Mouse (Mus musculus) lung, embryonic 15.5 days (tissue): Measurements from ENCODE around the gene Yes1. TPM values are rescaled to one million over a fixed set of nuclear protein-coding genes. Genes with fewer than 3 reads are reported as not detected.
A peak's percentile ranks its signal among the peaks of the same experiment; 100 is the strongest.

Experiments
- ATAC-seq: fragments of 200-750 bp; cut with Nextera tagmentation; 2 replicates; pipeline ENCODE4 v1.8.0; 2017; ENCODE audit warnings: moderate number of reproducible peaks, borderline replicate concordance; ENCODE audit not compliant: low FRiP score, low TSS enrichment; ENCODE audit errors: extremely low read depth
- H3K27ac ChIP-seq: fragments of 300-500 bp; sonication (generic); 2 replicates; pipeline ENCODE4 v1.5.1; 2015; ENCODE audit warnings: moderate library complexity, mild to moderate bottlenecking, inconsistent platforms
- H3K27me3 ChIP-seq: fragments of 300-500 bp; sonication (generic); 2 replicates; pipeline ENCODE4 v1.6.1; 2015; ENCODE audit warnings: inconsistent platforms
- H3K36me3 ChIP-seq: fragments of 300-500 bp; sonication (generic); 2 replicates; pipeline ENCODE4 v1.6.1; 2015; ENCODE audit warnings: inconsistent platforms
- H3K4me1 ChIP-seq: fragments of 300-500 bp; sonication (generic); 2 replicates; pipeline ENCODE4 v1.6.1; 2015; ENCODE audit warnings: inconsistent platforms
- H3K4me2 ChIP-seq: fragments of 300-500 bp; sonication (generic); 2 replicates; pipeline ENCODE4 v1.6.1; 2015; ENCODE audit warnings: inconsistent platforms, mild to moderate bottlenecking, moderate library complexity
- H3K4me3 ChIP-seq: fragments of 300-500 bp; sonication (generic); 2 replicates; pipeline ENCODE4 v1.5.1; 2015; ENCODE audit warnings: mild to moderate bottlenecking, inconsistent platforms
- H3K9ac ChIP-seq: fragments of 300-500 bp; sonication (generic); 2 replicates; pipeline ENCODE4 v1.6.1; 2015; ENCODE audit warnings: inconsistent platforms
- H3K9me3 ChIP-seq: fragments of 300-500 bp; sonication (generic); 2 replicates; pipeline ENCODE4 v1.6.1; 2016; ENCODE audit warnings: inconsistent platforms
- WGBS: fragments of 180-500 bp; shearing (Covaris S2); methylation state at CpG from one replicate; pipeline ENCODE4 v1.1.7; 2015; 5-methylcytosine and 5-hydroxymethylcytosine counted together
- polyA plus RNA-seq: library from polyadenylated mRNA; unstranded; fragments of >200 nt; fragmentation: Nextera tagmentation; extraction: Ambion mirVana; gene quantifications from 2 replicates; pipeline ENCODE4 v1.2.1, GENCODE M21; 2015

The Yes1 gene
- polyA plus RNA-seq = 38.5 and 38.7 TPM in 2 replicates

DNA sequence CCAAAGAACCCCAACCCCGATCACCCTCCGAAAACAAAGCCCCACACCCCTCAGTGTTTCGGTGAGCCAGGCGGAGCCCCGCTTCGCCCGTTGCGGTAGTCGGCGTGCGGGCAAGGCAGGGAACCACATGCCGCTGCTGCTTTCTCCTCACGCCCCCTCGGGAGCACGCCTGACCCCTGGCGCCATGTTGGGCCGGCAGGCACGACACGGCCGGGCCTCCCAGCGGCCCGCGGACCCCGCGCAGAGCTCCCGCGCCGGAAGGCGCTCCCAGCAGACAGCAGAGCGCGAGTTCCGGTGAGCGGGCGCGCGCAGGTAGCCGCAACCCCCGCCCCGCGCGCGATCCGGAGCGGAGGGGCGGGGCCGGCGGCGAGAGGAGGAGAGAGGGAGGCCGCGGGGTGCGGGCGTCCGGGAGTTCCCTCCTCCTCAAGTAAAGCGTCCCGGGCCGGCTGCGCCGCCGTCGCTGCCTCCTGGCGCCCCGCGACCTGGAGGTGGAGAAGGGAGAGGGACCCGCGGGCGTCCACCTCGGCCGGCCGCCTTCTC lies at the start of gene Yes1:
Gene Yes1, plus strand, starts transcription at position 371 of the 540 bp plus-strand sequence.
- peak within 1 kb of the TSS; percentile 86 for H3K4me3 ChIP-seq

DNA sequence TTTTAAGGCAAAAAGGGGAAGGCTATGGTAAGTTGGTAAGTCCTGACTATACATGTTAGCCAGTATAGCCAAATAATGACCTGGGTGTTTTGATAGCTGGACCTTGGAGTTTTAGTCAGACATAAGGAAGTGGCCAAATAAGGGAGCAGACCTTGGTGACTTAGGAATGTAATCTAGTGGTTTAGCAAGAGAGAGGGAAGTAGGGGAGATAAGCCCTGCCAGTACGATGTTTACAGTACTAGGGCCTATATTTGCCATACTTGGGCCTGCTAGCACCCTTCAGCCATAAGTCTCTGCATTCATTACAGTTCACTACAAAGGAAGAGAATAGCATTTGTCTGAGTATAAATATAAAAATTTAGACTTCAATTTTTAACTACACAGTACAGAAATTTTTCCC lies 46.3 kb upstream of the Yes1 start:
- Histone ChIP-seq H3K4me3 (no peak overlapping the region), H3K4me2 (no peak overlapping the region), H3K4me1 (no peaks in the 10 kb centered on the region), H3K9me3 (no peaks in the 10 kb centered on the region), H3K27ac (no peak overlapping the region), H3K36me3 (no peaks in the 10 kb centered on the region), H3K27me3 (no peaks in the 10 kb centered on the region), H3K9ac (no peak overlapping the region)
- WGBS = 12% methylated on average over 1 of the region's 1 CpGs
- ATAC-seq = no peak

More for the DNA sequence above, at the start of gene Yes1:
- 0% methylated on average over 54 of the region's 69 CpGs for WGBS
- no peaks in the 10 kb centered on the region for H3K9me3 ChIP-seq
- H3K36me3 ChIP-seq = no peaks in the 10 kb centered on the region
- no peaks in the 10 kb centered on the region for H3K27me3 ChIP-seq
- ATAC-seq = peak; percentile 95
- H3K4me2 ChIP-seq = peak within 1 kb of the TSS; percentile 62
- H3K9ac ChIP-seq = peak within 1 kb of the TSS; percentile 80
- peaks cover 9% of the 10 kb centered on the region; the same call in 1 of the 2 replicates for H3K4me1 ChIP-seq
- H3K27ac ChIP-seq = peak within 1 kb of the TSS; percentile 93

DNA sequence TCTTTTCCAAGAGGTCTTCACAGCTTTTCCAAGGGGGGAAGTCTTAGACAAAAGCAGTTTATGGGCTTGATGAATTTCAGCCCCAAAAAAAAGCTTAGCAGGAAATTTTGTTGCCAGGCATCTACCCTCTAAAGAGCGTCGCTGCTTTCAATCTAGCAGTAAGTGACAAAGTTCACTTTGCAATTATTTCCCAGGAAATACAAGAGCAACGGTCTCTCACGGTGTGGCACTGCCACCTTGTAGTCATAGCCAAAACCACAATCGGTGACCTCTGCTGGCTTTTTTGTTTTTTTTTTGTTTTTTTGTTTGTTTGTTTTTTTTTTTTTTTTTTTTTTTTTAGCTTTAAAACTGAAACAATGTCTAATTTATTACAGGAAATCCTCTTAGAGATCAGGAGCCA lies 39.2 kb upstream of the Yes1 start:
- 73% methylated on average over 5 of the region's 5 CpGs for WGBS
- Histone ChIP-seq H3K4me2 (no peak overlapping the region), H3K4me1 (no peaks in the 10 kb centered on the region), H3K9ac (no peak overlapping the region), H3K27me3 (no peaks in the 10 kb centered on the region), H3K9me3 (no peaks in the 10 kb centered on the region), H3K4me3 (no peak overlapping the region), H3K36me3 (no peaks in the 10 kb centered on the region), H3K27ac (no peak overlapping the region)
- no peak for ATAC-seq

DNA sequence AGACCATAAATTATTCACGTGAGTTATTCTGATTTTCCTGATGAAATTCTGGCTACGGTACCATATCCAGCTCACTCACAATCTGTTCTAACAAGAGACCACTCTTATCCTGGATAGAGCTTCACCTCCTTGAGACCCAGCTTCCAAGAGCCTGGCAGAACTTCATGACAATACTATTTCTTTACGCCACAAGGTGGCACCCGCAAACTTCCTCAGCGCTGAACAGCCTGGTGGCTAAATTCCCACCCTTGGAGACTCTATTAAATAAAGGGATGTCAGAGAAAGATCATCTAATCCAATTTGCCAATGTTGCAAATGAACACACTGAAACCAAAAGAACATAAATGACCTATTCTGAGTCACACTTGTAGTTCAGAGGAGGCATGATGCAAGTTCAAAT lies 22.8 kb upstream of the Yes1 start:
- Histone ChIP-seq H3K9ac (no peak overlapping the region), H3K4me3 (no peak overlapping the region), H3K4me2 (no peak overlapping the region), H3K9me3 (no peaks in the 10 kb centered on the region), H3K27ac (no peak overlapping the region), H3K27me3 (no peaks in the 10 kb centered on the region), H3K36me3 (no peaks in the 10 kb centered on the region), H3K4me1 (no peaks in the 10 kb centered on the region)
- ATAC-seq = no peak
- 12% methylated on average over 5 of the region's 5 CpGs for WGBS

DNA sequence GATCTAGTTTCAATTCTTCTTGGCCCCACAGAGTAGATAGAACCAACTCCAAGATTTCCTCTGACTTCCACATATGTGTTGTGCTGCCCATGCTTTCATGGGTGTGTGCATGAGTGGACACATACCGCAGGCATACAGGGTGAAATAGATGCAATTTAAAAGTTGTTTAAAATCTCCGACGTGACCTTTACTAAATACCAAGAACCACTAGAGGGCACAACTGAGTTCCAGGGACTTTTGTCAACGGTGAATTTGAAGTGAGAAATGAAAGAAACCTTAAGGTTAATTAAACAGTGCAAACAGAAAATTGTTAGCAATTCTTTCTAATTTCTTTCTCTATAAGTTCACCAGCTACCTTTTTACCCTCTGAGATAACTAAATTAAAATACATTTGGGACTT lies 17.2 kb upstream of the Yes1 start:
- 15% methylated on average over 4 of the region's 4 CpGs for WGBS
- Histone ChIP-seq H3K27ac (no peak overlapping the region), H3K4me1 (no peaks in the 10 kb centered on the region), H3K9ac (no peak overlapping the region), H3K27me3 (no peaks in the 10 kb centered on the region), H3K4me2 (no peak overlapping the region), H3K9me3 (no peaks in the 10 kb centered on the region), H3K36me3 (no peaks in the 10 kb centered on the region), H3K4me3 (no peak overlapping the region)
- ATAC-seq = no peak

DNA sequence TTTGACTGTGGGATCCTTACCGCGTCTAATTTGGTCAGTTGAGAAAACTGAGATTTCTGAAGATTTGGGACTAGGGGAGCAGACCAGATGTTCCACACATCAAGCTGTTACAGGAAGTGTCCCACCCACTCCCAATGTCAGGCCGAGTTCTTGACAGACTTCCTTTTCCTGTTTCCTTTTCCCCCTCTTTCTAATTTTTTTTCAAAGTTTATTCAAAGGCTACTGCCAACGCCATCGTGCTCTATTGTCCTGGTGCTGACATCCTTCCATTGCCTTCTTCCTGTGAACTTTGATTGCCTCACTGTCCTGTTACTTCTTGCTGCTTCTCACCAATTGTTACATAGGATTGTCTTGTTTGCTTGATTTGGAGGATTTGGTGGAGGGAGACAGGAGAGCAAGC lies 16.6 kb upstream of the Yes1 start:
- H3K9ac ChIP-seq = no peak overlapping the region
- no peaks in the 10 kb centered on the region for H3K4me1 ChIP-seq
- no peaks in the 10 kb centered on the region for H3K9me3 ChIP-seq
- no peaks in the 10 kb centered on the region for H3K27me3 ChIP-seq
- H3K27ac ChIP-seq = peak overlapping the region; percentile 45
- no peak overlapping the region for H3K4me3 ChIP-seq
- no peak overlapping the region for H3K4me2 ChIP-seq
- H3K36me3 ChIP-seq = no peaks in the 10 kb centered on the region
- WGBS = 50% methylated on average over 5 of the region's 5 CpGs
- ATAC-seq = no peak

DNA sequence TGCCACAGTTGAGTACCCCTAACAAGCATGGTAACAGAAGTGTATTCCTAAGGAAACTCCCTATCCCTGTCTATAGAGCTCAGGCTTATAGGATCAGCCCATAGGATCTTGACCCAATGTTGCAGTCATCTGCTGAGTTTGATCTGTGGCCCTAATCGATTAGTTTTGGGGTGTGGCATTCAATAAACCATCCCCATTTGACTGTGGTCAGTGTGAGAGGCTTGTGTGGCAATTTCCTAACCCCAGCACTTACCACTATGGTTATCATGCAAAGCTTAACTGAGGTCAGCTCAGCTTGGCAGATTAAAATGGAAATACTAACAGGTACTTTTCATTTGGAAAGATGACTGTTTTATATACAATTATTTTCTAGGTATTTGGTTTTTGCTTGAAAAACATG lies 5.1 kb upstream of the Yes1 start:
- Histone ChIP-seq H3K4me1 (no peaks in the 10 kb centered on the region), H3K4me2 (no peak overlapping the region), H3K4me3 (no peak overlapping the region), H3K9ac (no peak overlapping the region), H3K27ac (no peak overlapping the region), H3K27me3 (no peaks in the 10 kb centered on the region), H3K9me3 (no peaks in the 10 kb centered on the region), H3K36me3 (no peaks in the 10 kb centered on the region)
- ATAC-seq = no peak
- 73% methylated on average over 1 of the region's 1 CpGs for WGBS

DNA sequence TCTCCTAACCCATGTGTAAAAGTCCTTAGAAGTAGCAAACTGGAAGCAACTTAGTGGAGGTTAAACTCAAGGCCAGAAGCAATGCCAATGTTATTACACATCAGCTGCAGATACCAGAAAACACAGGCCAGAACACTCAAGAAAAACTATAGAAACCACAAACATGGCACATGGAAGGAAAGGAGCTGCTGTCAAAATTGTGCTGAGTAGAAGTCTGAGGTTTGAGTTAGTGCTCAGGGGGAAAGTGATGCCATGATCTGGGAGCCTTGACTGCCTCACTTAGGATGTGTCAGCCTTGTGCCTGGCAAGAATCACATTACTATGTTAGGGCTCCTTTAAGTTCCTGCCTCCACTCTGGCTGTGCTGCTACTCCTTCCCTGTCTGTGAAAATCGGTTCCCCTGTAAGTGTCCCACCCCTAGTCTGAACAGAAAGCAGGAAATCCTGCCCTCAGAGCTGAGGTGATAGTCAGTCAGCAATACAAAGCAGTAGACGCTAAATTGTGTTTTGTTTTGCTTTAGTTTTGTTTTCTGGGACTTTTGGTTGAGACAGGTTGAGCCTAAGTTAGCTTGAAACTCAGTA lies 3.1 kb upstream of the Yes1 start:
- Histone ChIP-seq H3K9ac (no peak overlapping the region), H3K4me2 (no peak overlapping the region), H3K4me3 (no peak overlapping the region), H3K27me3 (no peaks in the 10 kb centered on the region), H3K36me3 (no peaks in the 10 kb centered on the region), H3K27ac (peak overlapping the region; percentile 52), H3K4me1 (no peaks in the 10 kb centered on the region), H3K9me3 (no peaks in the 10 kb centered on the region)
- ATAC-seq = no peak
- 29% methylated on average over 2 of the region's 2 CpGs for WGBS

DNA sequence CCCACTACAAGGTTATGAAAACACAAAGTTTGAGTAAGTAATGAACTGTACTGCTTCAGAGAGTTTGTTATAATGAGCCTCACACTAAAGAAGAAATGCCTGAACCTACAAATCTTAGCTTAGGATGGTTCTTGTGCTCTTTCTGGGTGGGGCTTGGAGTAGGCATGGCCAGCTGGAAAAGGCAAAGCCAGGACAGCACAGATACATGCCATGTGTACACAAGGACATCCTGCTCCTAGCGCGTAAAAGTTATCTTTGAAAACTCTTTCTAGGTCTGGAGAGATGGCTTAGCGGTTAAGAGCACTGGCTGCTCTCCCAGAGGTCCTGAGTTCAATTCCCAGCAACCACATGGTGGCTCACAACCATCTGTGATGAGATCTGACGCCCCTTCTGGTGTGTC lies 2.5 kb upstream of the Yes1 start:
- no peaks in the 10 kb centered on the region for H3K27me3 ChIP-seq
- H3K4me3 ChIP-seq = no peak overlapping the region
- no peaks in the 10 kb centered on the region for H3K4me1 ChIP-seq
- no peak overlapping the region for H3K9ac ChIP-seq
- no peak for ATAC-seq
- H3K9me3 ChIP-seq = no peaks in the 10 kb centered on the region
- WGBS = 75% methylated on average over 4 of the region's 4 CpGs
- no peak overlapping the region for H3K4me2 ChIP-seq
- H3K27ac ChIP-seq = peak overlapping the region; percentile 52
- H3K36me3 ChIP-seq = no peaks in the 10 kb centered on the region

DNA sequence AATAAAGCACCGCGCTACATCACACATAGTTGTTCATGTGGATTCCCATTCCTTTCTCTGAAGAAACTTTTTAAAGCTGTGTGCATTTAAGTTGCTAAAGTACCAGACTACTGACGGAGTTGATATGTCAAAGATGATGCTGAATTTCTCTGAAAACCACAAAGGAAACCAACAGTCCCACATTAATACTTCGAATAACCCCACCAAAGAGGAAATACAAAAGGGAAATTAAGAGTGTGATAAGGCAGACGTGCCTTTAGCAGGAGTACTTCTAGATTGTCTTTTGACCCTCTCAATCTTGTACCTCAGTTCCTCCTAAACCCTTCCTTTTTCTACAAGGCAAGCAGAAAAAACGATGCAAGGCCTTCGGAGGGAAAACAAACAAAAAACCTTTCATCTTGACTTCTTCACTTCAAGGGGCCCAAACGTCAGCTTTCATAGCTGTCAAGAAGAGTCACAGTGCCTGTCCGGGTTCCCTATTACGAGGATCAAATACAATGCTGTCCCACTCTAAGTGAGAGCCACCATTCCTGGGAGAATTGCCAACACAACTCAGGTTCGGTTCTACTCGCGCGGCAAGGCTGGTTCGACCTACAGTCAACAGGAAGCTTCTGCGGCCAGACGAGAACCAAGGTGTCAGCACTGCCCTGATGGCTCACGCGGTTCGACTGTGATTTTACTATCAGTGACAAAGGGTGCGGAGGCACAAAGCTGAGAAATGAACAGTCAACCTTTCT lies 739 bp upstream of the Yes1 start:
- whole genome bisulfite sequencing = 13% methylated on average over 21 of the region's 21 CpGs
- Histone ChIP-seq H3K4me1 (peaks cover 9% of the 10 kb centered on the region; the same call in 1 of the 2 replicates), H3K27ac (peak overlapping the region; percentile 93), H3K4me2 (peak overlapping the region; percentile 62), H3K36me3 (no peaks in the 10 kb centered on the region), H3K9ac (peak overlapping the region; percentile 80), H3K4me3 (peak overlapping the region; percentile 86), H3K9me3 (no peaks in the 10 kb centered on the region), H3K27me3 (no peaks in the 10 kb centered on the region)
- ATAC-seq = peak; percentile 50

DNA sequence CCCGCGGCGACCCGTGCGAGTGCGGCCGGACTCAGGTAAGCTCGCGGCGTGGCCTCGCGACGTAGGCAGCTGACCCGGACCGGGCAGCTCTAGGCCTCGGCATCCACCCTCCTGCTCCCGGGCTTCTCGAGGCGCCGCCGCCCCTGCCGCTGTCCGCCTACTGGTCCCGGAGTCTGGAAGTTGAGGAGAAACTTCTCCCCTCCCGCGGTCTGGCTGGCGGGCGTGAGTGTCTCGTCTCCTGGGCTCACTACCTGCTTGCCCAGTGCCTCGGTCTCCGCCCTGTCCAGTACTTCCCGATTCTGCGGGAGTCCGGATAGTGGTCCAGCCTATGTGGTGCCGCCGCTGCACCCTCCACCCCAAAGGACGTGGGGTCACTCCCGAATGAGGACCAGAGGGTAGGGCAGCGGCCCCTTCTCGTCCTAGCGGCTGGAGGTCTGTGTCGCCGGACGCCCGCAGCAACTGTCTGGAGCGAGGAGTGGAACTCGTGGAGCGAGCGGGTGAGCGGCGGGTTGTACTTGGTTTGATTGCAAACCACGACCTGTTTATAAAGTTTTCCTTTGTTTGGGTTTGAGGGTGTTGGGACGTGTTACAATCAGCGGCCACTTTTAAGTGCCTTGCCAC lies 480 bp downstream of the Yes1 start:
- Histone ChIP-seq H3K27ac (peak overlapping the region; percentile 93), H3K4me2 (peak overlapping the region; percentile 62), H3K4me3 (peak overlapping the region; percentile 86), H3K36me3 (no peaks in the 10 kb centered on the region), H3K4me1 (peaks cover 9% of the 10 kb centered on the region; the same call in 1 of the 2 replicates), H3K9me3 (no peaks in the 10 kb centered on the region), H3K9ac (peak overlapping the region; percentile 80), H3K27me3 (no peaks in the 10 kb centered on the region)
- WGBS = under 1% methylated on average over 53 of the region's 54 CpGs
- ATAC-seq = peak; percentile 67

DNA sequence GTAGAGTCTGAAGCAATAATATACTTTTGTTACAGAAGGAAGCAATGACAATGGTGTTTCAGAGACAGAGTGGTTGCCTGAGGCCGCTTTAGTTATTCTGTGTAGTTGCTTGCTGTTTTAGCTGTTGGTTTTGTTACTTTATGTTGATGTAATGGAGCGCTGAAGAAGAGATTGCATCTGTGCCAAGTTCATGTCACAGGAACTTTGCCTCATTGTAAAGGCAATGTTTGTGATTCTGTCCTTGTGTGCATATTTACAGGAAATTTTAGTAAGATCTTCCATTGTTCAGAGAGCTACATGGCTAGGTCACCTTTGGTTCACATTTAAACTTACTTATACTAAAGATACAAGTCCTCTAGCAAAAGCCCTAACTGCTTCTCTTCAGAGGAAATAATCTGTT lies 3.3 kb downstream of the Yes1 start:
- H3K27ac ChIP-seq = peak overlapping the region; percentile 60
- ATAC-seq = no peak
- H3K36me3 ChIP-seq = no peaks in the 10 kb centered on the region
- H3K27me3 ChIP-seq = no peaks in the 10 kb centered on the region
- H3K4me3 ChIP-seq = no peak overlapping the region
- no peaks in the 10 kb centered on the region for H3K9me3 ChIP-seq
- H3K4me2 ChIP-seq = peak overlapping the region; percentile 18; the same call in 1 of the 2 replicates
- 48% methylated on average over 2 of the region's 2 CpGs for WGBS
- H3K9ac ChIP-seq = no peak overlapping the region
- H3K4me1 ChIP-seq = peaks cover 9% of the 10 kb centered on the region; the same call in 1 of the 2 replicates
